Mouse (Mus musculus): ENCODE data around the gene Pmp22.

DNA sequence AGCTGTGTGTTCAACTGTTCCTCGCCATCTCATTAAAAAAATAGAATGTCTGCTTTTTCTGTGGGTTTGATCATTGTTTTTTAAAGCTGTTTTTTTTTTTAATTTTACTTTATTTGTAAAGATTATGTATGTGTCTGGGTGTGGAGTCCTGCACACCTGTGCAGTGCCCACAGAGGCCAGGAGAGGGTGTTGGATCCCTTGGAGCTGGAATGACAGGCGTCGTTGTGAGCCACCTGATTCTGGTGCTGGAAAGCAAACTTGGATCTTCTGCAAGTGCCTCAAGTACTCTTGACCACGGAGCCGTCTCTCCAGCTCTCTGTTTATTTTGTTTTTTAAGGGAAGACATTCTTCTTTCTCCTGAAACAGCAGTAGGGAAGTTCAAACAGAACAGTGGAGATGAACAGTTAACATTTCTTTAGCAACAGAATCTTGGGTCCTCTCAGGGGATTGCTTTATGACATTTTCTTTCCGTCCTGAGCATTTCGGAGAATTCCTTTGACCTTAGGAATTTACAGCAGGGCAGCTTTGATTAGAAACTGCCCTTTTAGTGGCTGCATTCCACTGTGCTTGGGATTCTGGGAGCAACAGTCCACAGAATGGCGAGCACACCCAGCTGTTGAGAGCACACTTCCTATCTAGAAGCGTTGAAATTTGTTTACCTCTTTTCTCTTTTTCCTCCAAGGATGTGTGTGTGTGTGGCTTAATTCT lies 39.9 kb downstream of the Pmp22 start:
- TF ChIP-seq CTCF (IDR thresholded peaks at IDR 0.05; ENCODE audit: extremely low read depth, insufficient read depth, insufficient read length, insufficient replicate concordance) (no peak), POLR2A (IDR thresholded peaks at IDR 0.05; ENCODE audit: low read depth, low read length) (no peak)
